Mouse (Mus musculus) splenic B cell, adult 2 months (primary cell): ENCODE results near the gene Ubxn10.

Source experiments
- DNase-seq: peaks from one replicate; pipeline ENCODE4 v3.0.0-alpha.2; 2011; ENCODE audit warnings: low read depth, low spot score
- H3K27me3 ChIP-seq: 2 replicates; pipeline ENCODE4 v1.6.1; 2012; ENCODE audit warnings: mild to moderate bottlenecking, low read length, moderate library complexity, mixed read lengths; ENCODE audit not compliant: control insufficient read depth, poor library complexity, insufficient read depth, severe bottlenecking
- H3K36me3 ChIP-seq: 2 replicates; pipeline ENCODE4 v1.6.1; 2012; ENCODE audit warnings: mild to moderate bottlenecking, low read length, moderate library complexity, mixed read lengths; ENCODE audit not compliant: control insufficient read depth, poor library complexity, insufficient read depth, severe bottlenecking

The Ubxn10 gene

DNA sequence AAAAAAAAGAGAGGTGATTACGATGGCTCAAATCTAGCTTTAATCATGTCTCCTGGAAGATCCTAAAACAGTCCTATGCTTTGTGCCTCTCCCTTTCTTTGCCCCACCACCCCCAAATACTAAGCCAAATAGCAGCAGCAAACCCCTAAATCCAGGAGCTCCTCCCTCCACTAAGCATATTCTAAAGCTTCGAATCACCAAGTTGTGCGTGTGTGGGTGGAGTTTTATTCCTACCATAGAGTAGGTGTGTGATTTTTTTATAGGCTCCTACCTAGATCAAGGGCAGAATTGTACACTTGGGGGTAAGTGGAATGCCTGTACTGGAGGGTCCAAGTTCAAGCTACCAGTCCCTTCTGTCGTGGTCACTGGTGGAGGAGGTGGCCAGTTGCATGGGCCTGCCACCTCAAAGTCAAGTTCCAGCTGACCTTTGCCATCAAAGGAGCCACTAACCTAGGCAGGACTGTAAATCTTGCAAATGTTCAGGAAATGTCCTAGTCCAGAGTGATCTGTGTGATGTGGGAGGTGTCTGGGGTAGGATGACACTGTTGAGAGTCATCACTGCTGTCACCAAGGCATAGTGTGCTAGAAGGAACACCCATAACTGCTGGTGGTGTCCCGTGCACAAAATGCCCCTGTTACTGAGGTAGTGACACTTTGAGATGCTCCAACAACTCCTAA, 18.2 kb downstream of the Ubxn10 start:
- DNase-seq: no peak
- H3K36me3 ChIP-seq: no peaks in the 10 kb centered on the region
- no peaks in the 10 kb centered on the region for H3K27me3 ChIP-seq

DNA sequence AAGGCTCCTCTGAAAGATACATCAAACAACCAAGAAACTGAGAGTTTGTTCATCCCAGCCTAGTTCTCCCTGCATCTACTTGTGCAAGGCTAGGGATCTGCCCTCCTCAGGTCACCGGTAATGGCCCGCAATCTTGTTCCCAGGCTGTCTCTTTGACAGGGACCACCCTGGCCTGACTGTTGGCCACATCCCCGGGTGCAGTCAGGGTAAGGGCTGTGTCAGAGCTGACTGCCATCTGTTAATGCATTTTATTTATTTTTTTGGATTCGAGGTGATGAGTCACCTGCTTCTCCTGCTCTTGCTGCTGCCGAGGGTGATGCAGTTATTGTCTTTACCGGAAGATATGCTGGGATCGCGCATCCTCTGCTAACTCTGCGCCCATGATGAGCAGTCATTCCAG, 20.3 kb downstream of the Ubxn10 start:
- DNase-seq: no peak
- H3K27me3 ChIP-seq: no peaks in the 10 kb centered on the region

DNA sequence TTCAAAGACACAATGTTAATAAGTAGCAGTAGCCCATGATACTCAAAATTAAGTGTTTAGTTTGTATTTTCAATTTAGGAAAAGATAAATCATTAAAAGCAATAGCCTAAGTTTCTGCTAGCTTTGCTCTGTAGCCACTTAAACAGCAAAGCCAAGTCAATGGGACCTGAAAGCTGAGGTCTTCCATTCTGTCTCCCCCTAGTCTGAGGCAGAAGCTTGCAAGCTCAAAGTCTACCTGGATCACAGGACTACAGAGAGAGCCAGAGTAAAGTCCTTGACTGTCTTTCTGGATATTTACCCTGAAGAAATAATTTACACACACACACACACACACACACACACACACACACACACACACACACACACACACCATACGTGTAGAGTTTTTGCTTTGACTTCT, 22.8 kb downstream of the Ubxn10 start:
- H3K27me3 ChIP-seq: no peaks in the 10 kb centered on the region
- no peaks in the 10 kb centered on the region for H3K36me3 ChIP-seq
- no peak for DNase-seq

More for the DNA sequence above, 20.3 kb downstream of the Ubxn10 start:
- H3K36me3 ChIP-seq: no peaks in the 10 kb centered on the region

DNA sequence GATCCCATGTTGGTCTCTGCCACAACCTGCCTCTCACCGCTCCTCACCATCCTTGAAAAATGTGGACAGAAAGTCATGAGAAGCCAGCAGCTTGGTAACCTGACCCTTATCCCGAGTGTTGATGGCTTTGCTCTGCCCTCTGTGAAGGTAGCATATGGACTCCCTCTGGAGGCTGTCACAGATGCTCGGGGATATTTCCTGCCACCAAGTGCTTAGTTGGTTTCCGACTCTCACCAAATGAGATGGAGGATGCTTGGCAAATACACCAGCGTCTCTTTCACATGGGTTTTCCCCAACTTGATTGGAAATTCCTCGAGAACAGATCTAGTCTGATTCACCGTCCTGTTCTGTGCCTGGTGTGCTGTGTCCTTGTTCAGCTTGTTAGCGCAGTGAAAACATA, 24.3 kb downstream of the Ubxn10 start:
- Histone ChIP-seq H3K27me3 (no peaks in the 10 kb centered on the region), H3K36me3 (no peaks in the 10 kb centered on the region)
- no peak for DNase-seq

DNA sequence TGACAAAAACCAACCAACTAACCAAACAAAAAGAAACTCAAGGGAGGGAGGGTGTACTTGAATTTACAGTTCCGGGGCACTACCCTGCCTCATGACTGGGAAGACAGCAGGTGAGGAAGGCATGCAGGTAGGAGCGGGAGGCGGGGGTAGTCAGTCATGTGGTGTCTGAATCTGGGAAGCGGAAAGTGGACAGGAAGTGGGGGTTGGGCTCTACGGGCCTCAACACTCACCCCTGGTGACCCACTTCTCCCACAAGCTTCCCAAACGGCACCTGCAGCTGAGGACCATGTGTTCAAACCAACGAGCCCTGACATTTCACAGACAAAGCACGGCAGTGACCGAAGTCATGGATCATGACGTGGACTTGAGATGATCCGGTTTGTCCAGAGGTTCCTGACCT, 24.9 kb downstream of the Ubxn10 start:
- no peaks in the 10 kb centered on the region for H3K27me3 ChIP-seq
- no peaks in the 10 kb centered on the region for H3K36me3 ChIP-seq
- no peak for DNase-seq

DNA sequence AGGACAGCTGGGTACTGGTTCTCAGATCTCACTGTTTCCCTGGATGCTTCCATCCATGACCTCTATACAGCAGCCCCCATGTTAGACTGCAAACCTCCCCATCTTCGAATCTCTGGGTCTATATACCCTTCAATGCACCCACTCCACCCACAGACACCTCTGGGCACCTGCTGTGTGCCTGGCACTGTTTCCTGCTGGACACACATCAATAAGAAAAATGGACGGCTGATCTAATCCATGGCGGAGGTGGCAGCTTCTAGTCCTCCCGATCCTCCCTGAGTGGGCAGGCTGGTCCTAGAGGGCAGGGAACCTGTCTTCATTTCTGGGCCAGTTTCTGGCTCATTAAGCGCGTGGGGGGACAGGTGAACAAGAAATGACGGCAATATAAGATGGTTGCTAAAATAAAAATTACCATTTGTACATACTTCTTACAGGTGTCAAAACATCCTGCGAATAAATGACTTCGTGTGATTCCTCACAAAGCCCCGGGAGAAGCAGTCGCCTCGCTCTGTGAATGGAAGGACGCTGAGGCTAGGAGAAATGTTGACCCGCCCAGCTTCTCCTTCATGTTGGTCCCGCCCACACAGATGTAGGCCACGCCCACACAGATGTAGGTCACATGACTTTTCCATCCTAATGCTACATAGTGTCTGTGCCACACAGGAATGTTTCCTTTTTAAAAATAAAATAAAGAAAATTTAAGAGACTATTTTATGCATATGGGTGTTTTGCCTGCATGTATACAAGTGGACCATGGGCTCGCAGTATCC, 25.7 kb downstream of the Ubxn10 start:
- Histone ChIP-seq H3K27me3 (no peaks in the 10 kb centered on the region), H3K36me3 (no peaks in the 10 kb centered on the region)
- no peak for DNase-seq

DNA sequence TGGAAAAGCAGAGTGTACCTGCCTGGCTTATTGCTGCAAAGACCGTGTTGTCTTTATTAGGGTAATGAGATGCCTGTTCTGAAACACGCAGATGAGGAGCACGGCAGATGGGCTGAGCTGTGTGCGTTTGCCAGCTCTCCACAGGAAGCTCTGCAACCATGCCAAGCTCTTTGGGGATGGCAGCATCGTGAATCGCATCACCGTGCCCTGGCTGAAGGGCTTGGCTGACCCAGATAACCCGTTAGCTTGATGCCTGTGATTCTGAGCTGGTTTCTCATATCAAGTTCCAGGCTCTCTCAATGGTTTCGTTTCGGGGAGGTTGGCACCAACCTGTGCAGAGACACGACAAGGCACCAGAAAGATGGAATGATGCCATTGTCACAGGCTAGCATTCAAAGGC, 26.3 kb downstream of the Ubxn10 start:
- H3K36me3 ChIP-seq: no peaks in the 10 kb centered on the region
- H3K27me3 ChIP-seq: no peaks in the 10 kb centered on the region
- no peak for DNase-seq

DNA sequence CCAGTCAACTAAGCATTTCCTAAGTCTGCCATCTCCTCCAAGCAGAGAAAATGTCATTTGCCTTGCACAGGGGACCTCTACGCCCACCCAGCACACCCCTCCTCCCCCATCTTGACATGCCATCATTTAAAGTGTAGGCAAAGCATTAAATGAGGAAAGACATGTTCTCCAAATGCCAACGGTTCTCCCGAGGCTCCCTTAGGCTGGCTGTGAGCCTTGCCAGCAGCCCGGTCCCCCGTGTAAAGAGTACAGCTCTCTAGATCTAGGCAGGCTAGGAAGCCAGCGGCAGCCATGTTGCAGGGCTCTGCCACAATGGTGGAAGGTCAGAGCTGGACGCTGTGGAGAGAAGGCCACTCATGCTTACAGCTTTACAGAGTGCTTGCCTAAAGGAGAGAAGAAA, 27.0 kb downstream of the Ubxn10 start:
- H3K27me3 ChIP-seq: no peaks in the 10 kb centered on the region
- no peak for DNase-seq

DNA sequence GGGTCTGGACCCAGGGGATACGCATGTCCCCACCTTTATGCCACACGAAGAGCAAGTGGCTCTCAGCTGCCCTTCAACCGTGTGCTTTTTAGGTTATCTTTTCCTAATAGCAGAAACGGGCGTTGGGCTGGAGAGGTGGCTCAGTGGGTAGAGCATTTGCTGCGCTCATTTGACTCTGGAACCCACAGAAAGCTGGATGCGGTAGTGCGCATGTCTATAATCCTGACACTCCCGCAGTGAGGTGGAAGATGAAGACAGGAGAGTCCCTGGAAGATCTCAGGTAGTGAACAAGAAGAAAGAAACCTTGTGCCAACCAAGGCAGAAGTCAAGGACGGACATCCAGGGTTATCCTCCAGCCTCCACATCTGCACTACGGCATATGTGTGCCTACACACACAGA, 27.7 kb downstream of the Ubxn10 start:
- Histone ChIP-seq H3K36me3 (no peaks in the 10 kb centered on the region), H3K27me3 (no peaks in the 10 kb centered on the region)
- DNase-seq: no peak

More for the DNA sequence above, 27.0 kb downstream of the Ubxn10 start:
- no peaks in the 10 kb centered on the region for H3K36me3 ChIP-seq

DNA sequence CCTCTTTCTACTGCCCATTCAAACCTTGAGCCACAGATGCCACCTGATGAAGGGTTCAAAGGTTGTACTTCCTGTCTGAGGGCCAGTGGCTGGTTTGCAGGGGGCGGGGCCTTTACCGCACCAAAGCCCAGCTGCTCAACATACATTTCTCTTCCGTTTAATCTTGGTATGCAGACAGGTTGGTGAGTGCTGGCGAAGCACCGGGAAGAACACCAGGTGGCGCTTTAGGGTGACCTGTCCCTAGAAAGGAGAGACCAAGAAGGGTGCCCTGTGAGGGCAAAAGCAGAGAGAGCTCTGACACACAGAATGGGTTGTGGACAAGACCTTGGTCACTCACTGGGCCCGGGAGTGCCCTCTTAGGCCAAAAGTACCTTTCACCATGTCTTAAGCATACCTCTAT, 28.3 kb downstream of the Ubxn10 start:
- no peaks in the 10 kb centered on the region for H3K36me3 ChIP-seq
- H3K27me3 ChIP-seq: no peaks in the 10 kb centered on the region
- peak; percentile 12 for DNase-seq

DNA sequence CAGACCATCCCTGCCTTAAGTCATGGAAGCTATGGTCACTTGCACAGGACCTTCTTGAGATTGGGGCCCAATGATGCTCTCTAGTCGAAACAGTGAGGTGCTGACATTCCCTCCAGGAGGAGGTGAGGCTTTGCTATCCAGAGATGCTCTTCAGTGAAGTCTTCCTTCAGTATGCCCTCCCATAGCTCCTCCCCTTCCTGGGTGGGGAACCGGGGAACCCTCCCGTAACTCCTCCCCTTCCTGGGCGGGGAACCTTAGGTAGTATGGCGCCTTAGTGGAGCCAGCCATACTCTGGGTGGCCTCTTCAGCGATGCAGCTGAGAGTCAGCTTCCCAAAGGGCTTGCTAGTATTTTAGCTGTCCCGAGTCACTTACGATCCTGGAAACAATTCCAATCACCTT, 30.3 kb downstream of the Ubxn10 start:
- DNase-seq: no peak
- Histone ChIP-seq H3K36me3 (no peaks in the 10 kb centered on the region), H3K27me3 (no peaks in the 10 kb centered on the region)

DNA sequence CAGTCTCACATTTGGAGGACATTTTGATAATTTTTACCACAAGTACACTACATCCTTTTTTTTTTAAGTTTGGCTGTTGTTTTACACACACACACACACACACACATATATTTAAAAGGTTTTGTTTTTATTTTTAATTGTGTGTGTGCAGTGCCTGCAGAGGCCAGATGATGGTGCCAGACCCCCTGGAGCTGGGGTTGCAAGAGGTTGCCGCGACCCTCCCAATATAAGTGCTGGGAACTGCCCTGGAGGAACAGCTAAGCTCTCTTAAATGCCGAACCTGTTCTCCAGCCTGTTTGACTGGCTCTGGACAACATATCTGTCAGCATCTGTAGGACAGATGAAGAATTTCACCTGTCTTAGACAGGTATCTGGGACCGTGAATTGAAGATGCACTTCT, 32.8 kb downstream of the Ubxn10 start:
- H3K36me3 ChIP-seq: no peaks in the 10 kb centered on the region
- H3K27me3 ChIP-seq: no peaks in the 10 kb centered on the region
- no peak for DNase-seq

DNA sequence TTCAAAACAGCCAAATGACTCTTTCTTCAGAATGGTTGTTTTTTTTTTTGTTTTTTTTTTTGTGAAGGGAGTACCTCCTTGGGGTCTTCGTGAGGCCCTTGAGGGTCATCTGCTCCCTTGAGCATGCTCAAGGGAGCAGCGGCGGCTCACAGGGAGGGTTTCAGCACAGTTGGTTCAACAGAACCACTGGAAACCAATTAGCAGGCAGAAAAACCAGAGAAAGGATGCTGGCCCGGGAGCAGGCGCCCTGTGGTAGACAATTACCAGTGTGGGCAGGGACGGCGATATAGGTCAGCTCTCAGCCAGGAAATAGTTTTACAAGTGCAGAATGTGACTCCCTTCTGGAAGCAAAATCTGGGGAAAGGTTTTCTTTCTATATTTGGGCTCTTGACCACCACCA, 33.4 kb downstream of the Ubxn10 start:
- Histone ChIP-seq H3K36me3 (no peaks in the 10 kb centered on the region), H3K27me3 (no peaks in the 10 kb centered on the region)
- no peak for DNase-seq

DNA sequence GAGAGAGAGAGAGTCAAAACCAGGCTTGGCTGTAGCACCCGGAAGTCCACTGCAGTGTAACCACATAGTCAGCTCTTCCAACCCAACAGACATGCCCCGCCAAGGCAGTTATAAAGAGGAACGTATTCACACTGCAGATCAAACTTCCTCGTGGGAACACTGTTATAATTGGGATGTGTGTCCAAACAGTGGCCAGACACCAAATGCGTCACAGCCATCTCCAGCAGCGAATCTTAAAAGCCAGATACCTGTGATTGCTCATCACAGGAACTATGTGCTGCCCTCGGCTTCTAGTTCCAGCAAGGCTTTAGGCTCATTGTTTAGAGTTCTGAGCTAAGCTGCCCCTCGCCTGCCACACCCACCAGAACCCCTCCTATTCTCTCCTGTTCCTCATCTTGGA, 34.4 kb downstream of the Ubxn10 start:
- DNase-seq: no peak
- H3K27me3 ChIP-seq: no peaks in the 10 kb centered on the region
- no peaks in the 10 kb centered on the region for H3K36me3 ChIP-seq

DNA sequence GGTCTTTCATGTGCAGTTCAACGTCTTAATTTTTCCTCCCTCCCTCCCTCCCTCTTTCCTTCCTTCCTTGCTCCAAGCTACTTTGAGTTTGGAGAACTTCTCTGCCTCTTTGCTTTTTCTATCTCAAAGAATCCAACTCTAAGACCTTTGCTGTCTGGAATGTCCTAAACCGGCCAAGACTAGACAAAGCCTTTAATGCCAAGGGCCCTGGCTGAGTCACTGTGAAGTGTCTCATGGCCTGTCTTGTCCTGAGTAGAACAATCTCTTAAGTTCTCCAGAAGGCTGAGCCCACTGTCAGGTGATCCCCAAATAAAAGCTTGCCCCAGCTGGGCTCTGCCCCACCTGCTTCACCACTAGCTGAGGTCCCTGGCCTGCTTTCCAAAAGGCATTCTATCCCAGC, 34.9 kb downstream of the Ubxn10 start:
- no peak for DNase-seq
- no peaks in the 10 kb centered on the region for H3K36me3 ChIP-seq

DNA sequence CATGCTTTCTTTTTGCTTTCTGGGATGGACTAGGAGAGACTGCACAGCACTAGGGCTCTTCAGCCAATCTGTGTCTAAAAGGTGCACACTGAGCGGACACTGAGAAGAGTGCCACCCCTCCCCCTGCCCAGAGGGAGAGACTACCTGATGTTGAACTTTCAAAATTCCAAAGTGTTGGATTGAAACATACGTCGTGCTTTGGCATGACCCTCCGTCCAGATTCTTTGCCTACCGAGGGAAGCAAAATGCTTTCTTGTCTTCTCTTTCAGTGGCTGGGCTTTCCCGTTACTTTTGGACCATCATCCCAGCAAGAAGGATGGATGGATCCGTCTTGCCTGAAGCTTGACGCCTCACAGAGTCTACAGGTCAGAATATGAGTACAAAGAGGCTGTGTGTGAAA, 35.9 kb downstream of the Ubxn10 start:
- Histone ChIP-seq H3K36me3 (no peaks in the 10 kb centered on the region), H3K27me3 (no peaks in the 10 kb centered on the region)
- no peak for DNase-seq

More for the DNA sequence above, 34.9 kb downstream of the Ubxn10 start:
- no peaks in the 10 kb centered on the region for H3K27me3 ChIP-seq
